In the genomic region with DNA sequence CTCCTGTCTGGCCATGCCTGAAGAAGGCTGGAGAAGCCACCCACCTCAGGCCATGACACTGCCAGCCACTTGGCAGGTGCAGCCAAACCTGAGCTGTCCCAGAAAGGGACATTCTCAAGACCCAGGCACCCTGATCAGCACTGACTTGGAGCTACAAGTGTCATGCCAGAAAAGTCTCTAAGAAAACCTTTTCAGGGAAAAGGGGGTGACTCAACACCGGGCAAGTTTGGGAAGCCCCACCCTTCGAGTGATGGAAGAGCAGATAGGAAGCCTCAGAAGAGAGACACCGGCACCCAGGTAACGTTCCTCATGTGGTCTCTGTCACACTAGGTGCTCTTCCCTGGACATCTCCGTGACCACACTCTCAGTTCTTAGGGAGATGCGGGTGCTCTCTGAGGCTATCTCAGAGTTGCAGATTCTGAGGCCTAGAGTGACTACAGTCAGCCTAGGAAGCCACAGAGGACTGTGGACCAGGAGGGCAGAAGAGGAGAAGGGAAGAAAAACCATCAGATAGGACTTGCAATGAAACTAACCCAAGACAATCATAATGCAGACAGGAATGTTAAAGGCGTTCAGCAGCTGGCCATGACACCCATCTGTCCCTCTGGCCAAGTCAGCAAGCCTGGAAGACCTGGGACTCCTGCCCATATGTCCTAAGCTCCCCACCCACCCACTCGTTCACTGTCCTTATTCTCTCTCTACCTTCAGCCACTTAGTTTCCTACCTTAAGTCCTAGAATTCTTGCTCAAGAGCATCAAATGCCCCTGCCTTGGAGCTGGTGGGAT, we compare ENCODE assay signal across 15 mouse cellular contexts. TPM values are rescaled to one million over a fixed set of nuclear protein-coding genes. Genes with fewer than 3 reads are reported as not detected.
"Had no signal": no experiment of that assay in that cellular context is flagged by ENCODE, and none has a peak within 500 bp of the region (broad histone marks: within the 10 kb centered on the region; RNA-seq: fewer than 3 reads in every experiment).

No protein-coding gene starts in this region.

- H3K27ac ChIP-seq: limb, embryonic 12.5 days; liver, embryonic 13.5 days; lung, embryonic 15.5 days; midbrain, embryonic 12.5 days; neural tube, embryonic 13.5 days; stomach, embryonic 15.5 days had no signal

- H3K4me1 ChIP-seq: limb, embryonic 12.5 days; liver, embryonic 13.5 days; lung, embryonic 15.5 days; midbrain, embryonic 12.5 days; neural tube, embryonic 13.5 days; stomach, embryonic 15.5 days had no signal

- DNase-seq: kidney, postnatal 10 days; kidney, postnatal 4 days; liver; liver, embryonic 13.5 days; liver, postnatal 0 days; lung, postnatal 14 days; retina, postnatal 1 day; right cerebral cortex, postnatal 4 days; spleen, adult 18-20 months had no signal

- H3K4me3 ChIP-seq: limb, embryonic 12.5 days; liver, embryonic 13.5 days; lung, embryonic 15.5 days; midbrain, embryonic 12.5 days; neural tube, embryonic 13.5 days; stomach, embryonic 15.5 days had no signal

RNA-seq across cellular contexts. Expression of gene Thy1, which starts 6.4 kb away (rescaled TPM):
- polyA plus RNA-seq: limb, embryonic 12.5 days; midbrain, embryonic 12.5 days had no signal

RNA-seq across cellular contexts. Expression of gene Mfrp, which starts 52.0 kb away (rescaled TPM):
- total RNA-seq: megakaryocyte-erythroid progenitor cell, adult 5-6 weeks had no signal
- polyA plus RNA-seq: liver, embryonic 13.5 days; liver, postnatal 0 days; midbrain, embryonic 12.5 days; neural tube, embryonic 13.5 days had no signal

RNA-seq across cellular contexts. Expression of gene C1qtnf5, which starts 57.5 kb away (rescaled TPM):
- total RNA-seq: megakaryocyte-erythroid progenitor cell, adult 5-6 weeks had no signal
